Mouse (Mus musculus): ENCODE data around the gene Lrch1. TPM values are rescaled to one million over a fixed set of nuclear protein-coding genes. Genes with fewer than 3 reads are reported as not detected.
A peak's percentile ranks its signal among the peaks of the same experiment; 100 is the strongest.

Lrch1 gene
- polyA plus RNA-seq, 1 experiment: 64.7 TPM

GRCm38 (mm10) chr14:74731221-74732078 is 216.2 kb downstream of the Lrch1 start:
- WGBS: 27% methylated on average over 9 of the region's 9 CpGs

GRCm38 (mm10) chr14:74723541-74723940 is 224.1 kb downstream of the Lrch1 start:
- WGBS: 71% methylated on average over 3 of the region's 3 CpGs
- no peaks in the 10 kb centered on the region for H3K4me1 ChIP-seq (ENCODE audit: control insufficient read depth, insufficient read depth, low read length)
- TF ChIP-seq POLR2A (IDR thresholded peaks at IDR 0.05; ENCODE audit: insufficient read depth, low read depth, low read length): no peak
- no peak for TF ChIP-seq CTCF (IDR thresholded peaks at IDR 0.05; ENCODE audit: insufficient read depth, low read depth, low read length)
- no peak overlapping the region for H3K27ac ChIP-seq (ENCODE audit: insufficient read depth, low read depth, low read length)
- H3K4me3 ChIP-seq (ENCODE audit: insufficient read depth, low read depth, low read length): no peak overlapping the region

More at GRCm38 (mm10) chr14:74731221-74732078, 216.2 kb downstream of the Lrch1 start:
- no peak for TF ChIP-seq CTCF (IDR thresholded peaks at IDR 0.05; ENCODE audit: insufficient read depth, low read depth, low read length)
- no peak for TF ChIP-seq POLR2A (IDR thresholded peaks at IDR 0.05; ENCODE audit: insufficient read depth, low read depth, low read length)
- Histone ChIP-seq H3K27ac (ENCODE audit: insufficient read depth, low read depth, low read length) (no peak overlapping the region), H3K4me1 (ENCODE audit: control insufficient read depth, insufficient read depth, low read length) (peaks cover 3% of the 10 kb centered on the region; the same call in 1 of the 2 replicates), H3K4me3 (ENCODE audit: insufficient read depth, low read depth, low read length) (peak overlapping the region; percentile 59)

- TF ChIP-seq POLR2A (IDR thresholded peaks at IDR 0.05; ENCODE audit: insufficient read depth, low read depth, low read length) (no peak), CTCF (IDR thresholded peaks at IDR 0.05; ENCODE audit: insufficient read depth, low read depth, low read length) (no peak)
- no peak overlapping the region for H3K4me3 ChIP-seq (ENCODE audit: insufficient read depth, low read depth, low read length)
- H3K27ac ChIP-seq (ENCODE audit: insufficient read depth, low read depth, low read length): no peak overlapping the region
- no peaks in the 10 kb centered on the region for H3K4me1 ChIP-seq (ENCODE audit: control insufficient read depth, insufficient read depth, low read length)
- 14% methylated on average over 3 of the region's 3 CpGs for WGBS
These were observed 238.6 kb downstream of the Lrch1 start for GRCm38 (mm10) chr14:74709054-74709453.

Other genes starting within 250 kb of the Lrch1 start
- not detected in 2 replicates for gene Esd, start 215.6 kb downstream of the Lrch1 start, polyA plus RNA-seq (2012; ENCODE audit: insufficient read depth, insufficient read length, low replicate concordance, missing spikeins)
- gene Rubcnl, start 68.2 kb upstream of the Lrch1 start, polyA plus RNA-seq (2012; ENCODE audit: insufficient read depth, insufficient read length, low replicate concordance, missing spikeins): not detected in 2 replicates
- not detected in 2 replicates for gene Lrrc63, start 183.0 kb upstream of the Lrch1 start, polyA plus RNA-seq (2012; ENCODE audit: insufficient read depth, insufficient read length, low replicate concordance, missing spikeins)
- gene Lcp1, start 183.2 kb upstream of the Lrch1 start, polyA plus RNA-seq (2012; ENCODE audit: insufficient read depth, insufficient read length, low replicate concordance, missing spikeins): not detected in 2 replicates